Comparison of ENCODE assay signal across 9 mouse cellular contexts in the genomic region with DNA sequence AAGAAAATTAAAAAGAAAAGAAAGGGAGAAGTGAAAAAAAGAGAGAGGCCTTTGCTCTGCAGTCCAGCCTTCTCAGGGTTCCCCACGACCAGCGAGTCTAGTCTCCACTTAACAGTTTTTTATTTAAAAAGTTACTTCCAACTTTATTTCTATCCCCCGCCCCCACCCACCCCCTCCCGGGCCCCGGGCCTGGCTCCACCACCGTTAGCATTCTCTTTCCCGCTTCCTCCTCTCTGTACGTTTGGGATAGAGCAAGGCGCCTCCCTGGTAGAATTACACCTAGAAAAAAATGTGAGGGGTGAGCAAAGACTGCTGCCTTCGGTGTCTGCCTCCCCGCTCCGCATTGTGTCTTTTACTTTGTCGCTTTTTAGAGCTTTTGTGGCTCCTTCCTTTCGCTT. TPM values are rescaled to one million over a fixed set of nuclear protein-coding genes. Genes with fewer than 3 reads are reported as not detected.
DNase-seq lines count a peak whose midpoint lies in the region; ATAC-seq and TF ChIP-seq lines count a peak whose summit lies in the region.
"Had no signal": no experiment of that assay in that cellular context is flagged by ENCODE, and none has a peak within 500 bp of the region (broad histone marks: within the 10 kb centered on the region; RNA-seq: fewer than 3 reads in every experiment).

No protein-coding gene starts in this region.

- 9% methylated on average over 14 of the region's 14 CpGs for WGBS in kidney, embryonic 16.5 days
- WGBS in embryonic facial prominence, embryonic 12.5 days: 3% methylated on average over 14 of the region's 14 CpGs
- whole genome bisulfite sequencing in hindbrain, postnatal 0 days: 11% methylated on average over 14 of the region's 14 CpGs
- WGBS in midbrain, embryonic 16.5 days: 4% methylated on average over 14 of the region's 14 CpGs

- peak; percentile 68; the same call in 1 of the 2 replicates for ATAC-seq in kidney, embryonic 16.5 days (ENCODE audit: low FRiP score, low TSS enrichment)
- ATAC-seq in embryonic facial prominence, embryonic 12.5 days (ENCODE audit: insufficient number of reproducible peaks, insufficient read depth, low FRiP score, low TSS enrichment): no peak
- 0 out of 2 replicates have a peak, but pooled peaks have one; percentile 49 for ATAC-seq in hindbrain, postnatal 0 days
- ATAC-seq in midbrain, embryonic 16.5 days: peak; percentile 79

- H3K36me3 ChIP-seq in kidney, embryonic 16.5 days (ENCODE audit: insufficient read depth, low read length): no peaks in the 10 kb centered on the region
- no peaks in the 10 kb centered on the region for H3K36me3 ChIP-seq in embryonic facial prominence, embryonic 12.5 days
- H3K36me3 ChIP-seq in hindbrain, postnatal 0 days (ENCODE audit: insufficient read depth, low read length): no peaks in the 10 kb centered on the region
- no peaks in the 10 kb centered on the region for H3K36me3 ChIP-seq in midbrain, embryonic 16.5 days (ENCODE audit: control insufficient read depth, insufficient read depth, low read length)

- no peaks in the 10 kb centered on the region for H3K9me3 ChIP-seq in kidney, embryonic 16.5 days (ENCODE audit: low read length)
- no peaks in the 10 kb centered on the region for H3K9me3 ChIP-seq in embryonic facial prominence, embryonic 12.5 days
- no peaks in the 10 kb centered on the region for H3K9me3 ChIP-seq in hindbrain, postnatal 0 days (ENCODE audit: low read length)
- H3K9me3 ChIP-seq in midbrain, embryonic 16.5 days (replicated peaks; ENCODE audit: control insufficient read depth, low read length, poor library complexity, severe bottlenecking): no peaks in the 10 kb centered on the region

- DNase-seq in kidney, adult 11 months: no peak
- DNase-seq in hindbrain, postnatal 0 days (ENCODE audit: low spot score): no peak
- no peak for DNase-seq in gastrocnemius, postnatal 14 days
- no peak for DNase-seq in adrenal gland, postnatal 36 days
- no peak for DNase-seq in ovary, postnatal 14 days (ENCODE audit: low spot score)
- DNase-seq: cerebellum, adult 9-10 months had no signal

- peaks cover 20% of the 10 kb centered on the region for H3K4me1 ChIP-seq in kidney, embryonic 16.5 days (ENCODE audit: insufficient read depth, low read length)
- peaks cover 33% of the 10 kb centered on the region for H3K4me1 ChIP-seq in embryonic facial prominence, embryonic 12.5 days
- 0 out of 2 replicates have a peak, but pooled peaks cover 3% of the 10 kb centered on the region for H3K4me1 ChIP-seq in hindbrain, postnatal 0 days (ENCODE audit: insufficient read depth, low read length)
- H3K4me1 ChIP-seq in midbrain, embryonic 16.5 days (ENCODE audit: control insufficient read depth, insufficient read depth, low read length): peaks cover 11% of the 10 kb centered on the region

- no peaks in the 10 kb centered on the region for H3K27me3 ChIP-seq in kidney, embryonic 16.5 days (ENCODE audit: insufficient read depth, low read length)
- H3K27me3 ChIP-seq in embryonic facial prominence, embryonic 12.5 days: no peaks in the 10 kb centered on the region
- no peaks in the 10 kb centered on the region for H3K27me3 ChIP-seq in hindbrain, postnatal 0 days (ENCODE audit: insufficient read depth, low read length)
- H3K27me3 ChIP-seq in midbrain, embryonic 16.5 days (ENCODE audit: control insufficient read depth, insufficient read depth, low read depth, low read length): no peaks in the 10 kb centered on the region

- H3K27ac ChIP-seq in kidney, embryonic 16.5 days (ENCODE audit: low read length): peak overlapping the region; percentile 41; the same call in 1 of the 2 replicates
- H3K27ac ChIP-seq in embryonic facial prominence, embryonic 12.5 days: peak overlapping the region; percentile 87
- peak overlapping the region; percentile 8 for H3K27ac ChIP-seq in hindbrain, postnatal 0 days
- H3K27ac ChIP-seq in midbrain, embryonic 16.5 days (ENCODE audit: low read length): no peak overlapping the region

- intact Hi-C loops in gastrocnemius, postnatal 14 days (cut with DNase I; ENCODE audit: low total_unique reads): no loop called here

- H3K4me2 ChIP-seq in kidney, embryonic 16.5 days (replicated peaks; ENCODE audit: low read depth, low read length): peak overlapping the region; percentile 44
- H3K4me2 ChIP-seq in embryonic facial prominence, embryonic 12.5 days (replicated peaks): peak overlapping the region; percentile 1; the same call in 1 of the 2 replicates
- peak overlapping the region; percentile 32 for H3K4me2 ChIP-seq in hindbrain, postnatal 0 days (ENCODE audit: low read depth, low read length)
- H3K4me2 ChIP-seq in midbrain, embryonic 16.5 days (ENCODE audit: low read length): peak overlapping the region; percentile 41

- peak overlapping the region; percentile 53 for H3K9ac ChIP-seq in kidney, embryonic 16.5 days (replicated peaks; ENCODE audit: low read length)
- H3K9ac ChIP-seq in embryonic facial prominence, embryonic 12.5 days: no peak overlapping the region
- no peak overlapping the region for H3K9ac ChIP-seq in hindbrain, postnatal 0 days (replicated peaks; ENCODE audit: low read length)
- peak overlapping the region; percentile 38; the same call in 1 of the 2 replicates for H3K9ac ChIP-seq in midbrain, embryonic 16.5 days (ENCODE audit: low read depth, low read length)

- H3K4me3 ChIP-seq in kidney, embryonic 16.5 days (ENCODE audit: low read length): 0 out of 2 replicates have a peak overlapping the region, but pooled peaks have one; percentile 9
- H3K4me3 ChIP-seq in embryonic facial prominence, embryonic 12.5 days: no peak overlapping the region
- H3K4me3 ChIP-seq in hindbrain, postnatal 0 days (ENCODE audit: low read length): no peak overlapping the region
- no peak overlapping the region for H3K4me3 ChIP-seq in midbrain, embryonic 16.5 days (ENCODE audit: low read depth, low read length)

- TF ChIP-seq CTCF in hindbrain, postnatal 0 days (IDR thresholded peaks at IDR 0.05; ENCODE audit: low read depth): no peak

RNA-seq across cellular contexts. Expression of a gene that starts 51.7 kb away (rescaled TPM):
- 8.6 and 9.5 TPM in 2 replicates for polyA plus RNA-seq in kidney, embryonic 16.5 days (2015; fragmentation: Nextera tagmentation; extraction: Ambion mirVana)
- 12.6 and 12.9 TPM in 2 replicates for polyA plus RNA-seq in embryonic facial prominence, embryonic 12.5 days (2016; fragmentation: Nextera tagmentation; extraction: Ambion mirVana)
- total RNA-seq in hindbrain, postnatal 0 days (2014; rRNA removed): 3.3 and 3.5 TPM in 2 replicates
- 3.2 TPM in 2 replicates for polyA plus RNA-seq in hindbrain, postnatal 0 days (2015; fragmentation: Nextera tagmentation; extraction: Ambion mirVana)
- 3.2 and 4.5 TPM in 2 replicates for polyA plus RNA-seq in midbrain, embryonic 16.5 days (2015; fragmentation: Nextera tagmentation; extraction: Ambion mirVana)
- total RNA-seq in gastrocnemius, postnatal 14 days (2021): 1 to 10 TPM; 3.6 to 4.2 TPM
- 10 to 100 TPM; 11.0 to 12.6 TPM for total RNA-seq in adrenal gland, postnatal 36 days (2021)

Comparison
In these comparisons a context has a peak if more than half of its experiments do, and no peak if none do; other contexts are left out.
1. H3K9ac ChIP-seq: peak in kidney, embryonic 16.5 days (single experiment) and midbrain, embryonic 16.5 days (single experiment); none in embryonic facial prominence, embryonic 12.5 days (single experiment) and hindbrain, postnatal 0 days (single experiment).
2. Peak in every context shown above with its lines, with median percentiles within 50 percentile points of each other: H3K4me2 ChIP-seq.